Mouse (Mus musculus): ENCODE measurements around the gene Lrp6.

DNA sequence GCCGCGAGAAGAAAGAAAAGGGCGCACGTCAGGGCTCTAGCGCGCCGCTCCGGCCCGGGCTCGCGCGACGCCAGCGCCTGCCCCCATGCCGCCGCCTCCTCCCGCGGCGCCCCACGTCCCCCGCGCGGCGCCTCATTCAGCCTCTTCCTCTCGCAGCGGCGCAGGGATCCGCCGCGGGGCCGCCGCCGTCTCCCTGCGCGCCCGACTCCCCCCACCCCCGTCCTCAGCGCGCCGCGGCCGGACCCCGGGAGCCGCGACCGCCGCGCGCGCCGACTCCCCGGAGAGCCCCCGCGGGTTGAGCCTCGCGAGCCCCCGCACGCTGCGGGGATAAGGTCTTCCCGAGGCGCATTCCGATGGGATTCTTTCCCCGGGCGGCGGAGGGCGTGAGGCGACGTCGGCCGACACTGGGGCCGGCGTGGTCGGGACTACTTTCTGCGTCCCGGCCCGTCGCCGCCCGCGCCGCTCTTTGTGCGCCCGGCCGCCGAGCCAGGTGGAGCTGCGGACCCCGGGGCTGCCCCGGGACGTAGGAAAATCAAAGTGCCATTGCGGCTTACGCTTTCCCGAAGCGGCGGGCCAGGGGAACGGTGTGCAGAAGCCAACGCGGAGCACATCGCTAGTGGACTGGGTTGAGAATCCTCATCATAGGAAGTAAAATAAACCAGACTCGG lies at the start of gene Lrp6:
- TF ChIP-seq CTCF (conservative IDR thresholded peaks at IDR 0.05; ENCODE audit: low read length): no peak
- no peak for TF ChIP-seq POU5F1 (IDR thresholded peaks at IDR 0.05; ENCODE audit: borderline replicate concordance, low read length)
